Comparison of ENCODE assay signal across 15 mouse cellular contexts in genomic region chr9:86095460-86095859, GRCm38 (mm10).
"Had no signal": no experiment of that assay in that cellular context is flagged by ENCODE, and none has a peak within 500 bp of the region (broad histone marks: within the 10 kb centered on the region; RNA-seq: fewer than 3 reads in every experiment).

No protein-coding gene starts in this region.

- H3K4me2 ChIP-seq: neural tube, embryonic 15.5 days; stomach, embryonic 15.5 days had no signal

- H3K36me3 ChIP-seq: neural tube, embryonic 15.5 days; stomach, embryonic 15.5 days had no signal

- H3K4me3 ChIP-seq: neural tube, embryonic 15.5 days; stomach, embryonic 15.5 days had no signal

- H3K9ac ChIP-seq: neural tube, embryonic 15.5 days; stomach, embryonic 15.5 days had no signal

- DNase-seq: retina, postnatal 1 day; right cerebral cortex, adult 18-20 months; right cerebral cortex, postnatal 14 days; right cerebral cortex, postnatal 25 days; right cerebral cortex, postnatal 4 days; spleen, adult 18-20 months; thymus, adult 18-20 months; thymus, adult 2 months; thymus, postnatal 14 days; thymus, postnatal 25 days; thymus, postnatal 36 days; thymus, postnatal 4 days had no signal

- H3K27ac ChIP-seq: neural tube, embryonic 15.5 days; stomach, embryonic 15.5 days; stomach, postnatal 0 days had no signal

- H3K27me3 ChIP-seq: neural tube, embryonic 15.5 days; stomach, embryonic 15.5 days had no signal

- H3K4me1 ChIP-seq: neural tube, embryonic 15.5 days; stomach, embryonic 15.5 days had no signal

- H3K9me3 ChIP-seq: neural tube, embryonic 15.5 days; stomach, embryonic 15.5 days had no signal
